Mouse (Mus musculus) G1E (cell line): ENCODE measurements around the gene Efhd2.

Experiments
- CTCF ChIP-seq: IDR thresholded peaks from 2 replicates; pipeline ENCODE4 v1.5.1; 2012; ENCODE audit warnings: low read depth, low read length, inconsistent platforms, mixed read lengths
- GATA2 ChIP-seq: IDR thresholded peaks from 2 replicates; pipeline ENCODE4 v1.6.1; 2012; ENCODE audit warnings: low read depth, low read length, inconsistent platforms, borderline replicate concordance
- POLR2AphosphoS5 ChIP-seq: IDR thresholded peaks from 2 replicates; pipeline ENCODE4 v1.6.1; 2012; ENCODE audit warnings: low read depth, low read length, inconsistent platforms; ENCODE audit not compliant: insufficient replicate concordance
- TAL1 ChIP-seq: conservative IDR thresholded peaks from 2 replicates; pipeline ENCODE4 v1.6.1; 2012; ENCODE audit warnings: low read depth, low read length, inconsistent platforms, mixed read lengths

DNA sequence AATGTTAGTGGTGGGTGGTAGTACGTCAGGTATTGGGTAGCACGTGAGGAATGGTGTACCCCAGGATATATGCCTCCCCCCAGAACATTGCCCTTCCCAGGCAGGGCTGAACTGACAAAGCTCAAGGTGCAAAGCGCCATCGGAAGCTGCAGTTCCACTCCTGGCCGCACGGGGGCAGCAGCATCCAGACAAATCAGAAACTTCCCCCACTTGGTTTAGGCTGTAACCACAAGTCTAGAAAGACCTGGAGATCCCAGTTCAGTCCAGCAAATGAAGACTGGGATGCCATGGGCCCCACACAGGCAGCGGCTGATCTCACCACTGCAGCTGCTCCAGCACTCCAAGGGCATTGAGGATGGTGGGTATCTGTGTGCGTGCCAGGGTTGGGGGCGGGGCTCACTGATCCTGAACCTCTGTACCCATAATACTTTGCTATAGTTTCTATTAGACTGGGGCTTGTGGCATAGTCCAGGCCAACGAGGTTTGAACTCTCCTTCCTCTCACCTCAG is 17.2 kb downstream of the Efhd2 start:
- TF ChIP-seq CTCF = peak; percentile 97
- TF ChIP-seq TAL1 = no peak
- TF ChIP-seq POLR2AphosphoS5 = no peak
- no peak for TF ChIP-seq GATA2
